Mouse (Mus musculus): ENCODE results near the gene Zfp42.
"Not testable (repeated sequence)": the region's sequence is repeated elsewhere in the genome, so short reads cannot be mapped to it uniquely, and the experiment has no call there.

Gene Zfp42

DNA sequence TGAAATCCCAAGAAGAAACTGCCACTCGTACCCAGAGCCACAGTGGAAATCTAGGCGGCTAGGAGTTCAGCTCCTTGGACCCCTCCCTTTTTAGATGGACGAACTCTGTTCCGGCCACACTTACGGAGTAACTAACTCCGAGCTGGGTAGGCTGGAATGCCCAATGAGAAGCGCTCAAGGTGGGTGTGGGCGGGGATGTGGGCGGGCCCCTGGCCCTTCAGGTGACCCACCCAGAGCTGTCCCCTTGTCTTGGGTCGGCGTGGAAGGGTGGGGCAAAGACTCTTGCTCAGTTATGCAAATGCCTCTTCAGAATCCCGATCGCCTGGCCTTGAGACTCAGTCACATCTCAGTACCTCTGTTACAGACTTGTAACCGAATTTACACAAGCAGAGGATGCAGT is at the start of gene Zfp42:
Gene Zfp42 (minus strand): TSS at position 85 of the 400 bp plus-strand sequence.
- no peak for DNase-seq

DNA sequence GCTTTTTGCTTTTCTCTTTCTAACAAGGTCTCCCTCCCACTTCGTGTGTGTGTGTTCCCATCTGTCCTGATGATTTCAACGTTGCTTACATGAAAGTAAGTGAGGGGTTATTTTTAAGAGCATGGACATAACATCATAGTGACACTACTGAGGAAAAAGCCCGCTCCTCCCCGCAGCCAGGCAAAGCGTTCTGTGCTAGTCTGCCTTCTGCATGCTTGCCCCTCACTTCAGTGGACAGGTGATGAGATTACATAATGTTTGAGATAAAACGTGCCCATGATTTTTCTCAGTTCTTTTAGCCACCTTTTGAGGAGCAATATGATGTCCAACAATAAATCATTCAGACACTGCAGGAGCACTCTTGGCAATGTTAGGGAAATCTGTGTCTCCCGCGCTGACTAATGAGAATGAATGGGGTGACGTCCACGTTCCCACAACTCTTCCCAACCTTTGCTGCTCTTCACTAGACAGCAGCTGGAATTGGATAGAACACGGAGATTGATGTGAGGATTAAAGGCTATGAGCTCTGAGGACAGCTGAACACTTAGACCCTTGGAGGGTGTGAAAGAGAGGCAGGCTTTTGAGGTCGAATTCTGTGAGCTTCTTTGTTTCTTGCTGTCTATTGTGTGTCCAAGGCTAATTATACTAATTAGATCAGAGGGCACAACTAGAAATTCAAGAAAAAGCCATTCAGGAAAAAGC is 49.4 kb upstream of the Zfp42 start:
- no peak for DNase-seq

DNA sequence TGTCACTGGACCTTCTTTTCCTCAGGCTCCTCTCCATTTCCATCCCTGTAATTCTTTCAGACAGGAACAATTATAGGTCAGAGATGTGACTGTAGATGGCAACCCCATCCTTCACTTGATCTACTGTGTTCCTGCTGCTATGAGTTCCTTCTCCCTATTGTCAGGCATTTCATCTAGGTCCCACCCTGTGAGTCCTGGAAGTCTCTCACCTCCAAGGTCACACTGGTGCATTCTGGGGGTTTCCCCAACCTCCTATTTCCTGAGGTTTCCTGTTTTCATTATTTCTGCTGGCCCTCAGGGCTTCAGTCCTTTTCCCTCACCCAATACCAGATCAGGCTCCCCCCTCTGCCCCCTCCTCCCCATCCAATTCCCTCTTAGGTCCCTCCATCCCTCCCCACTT is 45.5 kb upstream of the Zfp42 start:
- DNase-seq = not testable (repeated sequence)

DNA sequence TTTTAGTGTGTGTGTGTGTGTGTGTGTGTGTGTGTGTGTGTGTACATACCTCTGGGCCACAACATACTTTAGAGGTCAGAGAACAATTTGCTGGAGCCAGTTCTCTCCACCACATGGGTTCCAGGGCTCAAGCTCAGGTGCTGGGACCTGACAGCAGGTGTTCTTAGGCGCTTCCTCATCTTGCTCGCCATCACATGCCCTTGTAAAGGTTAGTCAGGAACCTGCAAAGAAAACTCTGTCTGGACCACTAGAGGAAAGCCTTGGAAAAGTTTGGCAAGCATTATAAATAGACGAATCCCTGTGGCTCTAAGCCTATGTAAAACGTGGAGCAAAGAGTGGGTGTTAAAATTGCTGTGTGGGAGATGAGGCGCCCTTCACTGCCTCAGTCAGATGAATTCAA is 31.8 kb upstream of the Zfp42 start:
- no peak for DNase-seq

- no peak for DNase-seq
Measured at GRCm38 (mm10) chr8:43333465-43333864, 26.7 kb upstream of the Zfp42 start.

GRCm38 (mm10) chr8:43331657-43332056 is 24.9 kb upstream of the Zfp42 start:
- DNase-seq = no peak

- no peak for DNase-seq
Measured at GRCm38 (mm10) chr8:43329913-43330705, 23.3 kb upstream of the Zfp42 start.

GRCm38 (mm10) chr8:43328666-43329065 is 21.9 kb upstream of the Zfp42 start:
- DNase-seq = no peak

DNA sequence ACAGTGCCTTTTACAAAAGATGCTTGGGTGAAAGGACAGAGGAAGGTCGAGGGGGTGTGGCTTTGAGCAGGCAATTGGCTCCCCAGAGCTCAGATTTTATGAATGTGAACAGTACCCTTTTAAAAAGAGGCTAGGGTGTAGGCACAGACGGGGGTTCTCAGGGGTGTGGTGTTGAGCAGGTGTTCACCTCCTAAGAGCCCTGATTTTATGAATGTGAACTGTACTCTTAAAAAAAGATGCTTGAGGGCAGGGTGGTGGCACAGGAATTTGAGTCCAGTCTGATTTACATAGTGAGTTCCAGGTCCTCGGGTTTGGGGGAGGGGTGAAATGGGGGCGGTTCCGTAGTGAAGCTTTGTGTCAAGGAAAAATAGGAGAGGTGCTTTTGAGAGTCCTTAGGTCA is 14.0 kb upstream of the Zfp42 start:
- DNase-seq = no peak

DNA sequence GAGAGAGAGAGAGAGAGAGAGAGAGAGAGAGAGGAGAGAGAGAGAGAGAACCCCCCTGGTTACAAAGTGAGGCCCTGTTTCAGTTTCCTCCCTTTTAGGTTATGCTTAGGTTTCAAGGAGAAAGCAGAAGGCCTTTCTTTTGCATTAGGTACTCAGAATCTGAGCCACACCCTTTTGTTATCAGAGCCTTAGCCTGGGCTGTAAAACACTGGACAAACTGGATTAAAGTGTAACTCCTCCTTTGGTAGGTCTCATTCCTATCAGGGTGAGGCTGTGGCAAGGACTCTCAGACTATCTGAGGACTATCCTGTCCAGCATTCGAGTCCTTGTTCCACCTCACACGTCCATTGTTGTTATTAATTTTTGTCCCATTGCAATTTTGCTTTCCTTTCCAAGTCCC is 1.4 kb upstream of the Zfp42 start:
- DNase-seq = no peak

GRCm38 (mm10) chr8:43305676-43306075 is 1.1 kb downstream of the Zfp42 start:
- DNase-seq = no peak

DNA sequence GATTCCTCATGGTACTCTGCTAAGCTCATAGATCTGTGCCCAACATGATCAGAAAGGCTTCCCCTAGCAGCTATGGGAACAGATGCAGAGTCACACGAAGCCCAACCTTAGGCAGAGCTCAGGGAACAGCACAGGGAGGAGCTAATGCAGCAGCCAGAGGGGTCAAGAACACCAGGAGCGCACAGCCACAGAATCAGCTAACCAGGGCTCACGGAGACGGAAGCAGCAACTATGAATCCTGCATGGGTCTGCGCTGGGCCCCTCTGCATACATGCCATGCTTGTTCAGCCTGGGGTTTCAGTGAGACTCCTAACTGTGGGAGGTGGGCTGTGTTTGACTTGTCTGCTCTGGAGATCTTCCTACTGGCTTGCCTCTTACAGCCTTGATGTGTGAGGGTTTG is 7.0 kb downstream of the Zfp42 start:
- DNase-seq = no peak

- no peak for DNase-seq
Measured at GRCm38 (mm10) chr8:43295826-43296225, 11.0 kb downstream of the Zfp42 start.

DNA sequence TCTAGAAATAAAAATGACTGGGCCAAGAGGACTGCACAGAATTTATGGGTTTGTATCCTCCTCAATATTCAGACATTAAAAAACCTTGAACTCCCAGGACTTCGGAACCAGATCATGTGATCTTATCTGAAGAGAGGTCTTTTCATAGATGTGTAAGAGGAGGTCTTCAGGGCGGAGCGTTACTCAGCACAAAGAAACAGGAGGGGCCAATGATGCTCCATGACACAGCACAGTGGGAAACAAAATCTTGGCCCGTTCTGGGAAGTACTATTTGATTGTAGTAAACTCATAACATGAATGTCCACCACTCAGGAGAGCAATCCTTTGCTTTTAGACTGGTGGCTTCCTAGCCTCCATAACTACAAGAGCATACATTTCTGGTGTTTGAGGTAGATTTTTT is 12.6 kb downstream of the Zfp42 start:
- DNase-seq = no peak

DNA sequence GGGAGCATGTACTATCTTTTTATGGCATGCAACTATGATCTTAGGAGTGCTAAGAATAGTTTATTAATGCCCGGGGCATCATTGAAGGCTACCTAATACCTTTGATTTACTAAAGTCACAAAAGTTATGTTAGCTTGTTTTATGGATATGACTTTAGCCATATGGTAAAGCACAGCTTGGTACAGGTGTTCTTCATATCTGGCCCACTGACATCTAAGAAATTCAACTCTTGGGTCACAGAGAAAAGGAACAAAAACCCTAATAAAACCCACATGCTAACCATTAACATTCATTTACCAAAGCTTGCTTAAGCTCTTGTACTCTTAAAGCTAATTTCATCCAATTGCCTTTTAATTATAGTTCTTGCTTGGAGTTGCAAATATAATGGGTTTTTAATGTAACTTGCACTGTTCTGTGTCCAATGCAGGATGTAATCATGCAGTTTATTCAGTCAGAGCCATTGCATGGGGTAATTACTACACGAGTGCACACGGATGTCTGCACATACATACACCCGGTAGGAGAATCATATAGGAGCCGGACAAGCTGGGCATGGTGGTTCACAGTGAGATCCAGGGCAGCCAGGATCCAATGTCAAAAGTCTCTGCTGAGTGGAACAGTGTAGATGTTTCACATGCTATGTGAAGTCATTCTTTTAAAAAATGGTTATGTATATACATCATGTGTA is 16.2 kb downstream of the Zfp42 start:
- DNase-seq = no peak

GRCm38 (mm10) chr8:43289781-43290180 is 17.0 kb downstream of the Zfp42 start:
- DNase-seq = no peak

- DNase-seq = no peak
Measured at GRCm38 (mm10) chr8:43288840-43289239, 17.9 kb downstream of the Zfp42 start.

DNA sequence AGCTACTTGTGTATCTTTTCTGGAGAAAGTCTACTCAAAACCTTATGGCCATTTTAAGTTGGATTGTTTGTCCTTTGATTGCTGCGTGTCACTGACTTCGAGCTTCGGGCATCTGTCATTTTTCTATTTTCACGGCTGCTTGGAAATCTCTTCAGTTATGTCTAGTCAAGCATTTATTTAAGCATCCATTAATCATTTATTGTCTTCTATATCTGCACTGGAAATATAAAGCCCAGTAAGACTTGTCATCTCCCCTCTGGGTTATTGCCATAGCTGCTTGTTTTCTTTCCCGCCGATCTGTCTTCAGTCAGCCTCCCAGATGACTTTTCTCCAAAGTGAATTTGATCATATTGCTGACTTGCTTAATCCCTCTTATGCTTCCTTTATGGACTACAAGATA is 19.3 kb downstream of the Zfp42 start:
- DNase-seq = no peak

DNA sequence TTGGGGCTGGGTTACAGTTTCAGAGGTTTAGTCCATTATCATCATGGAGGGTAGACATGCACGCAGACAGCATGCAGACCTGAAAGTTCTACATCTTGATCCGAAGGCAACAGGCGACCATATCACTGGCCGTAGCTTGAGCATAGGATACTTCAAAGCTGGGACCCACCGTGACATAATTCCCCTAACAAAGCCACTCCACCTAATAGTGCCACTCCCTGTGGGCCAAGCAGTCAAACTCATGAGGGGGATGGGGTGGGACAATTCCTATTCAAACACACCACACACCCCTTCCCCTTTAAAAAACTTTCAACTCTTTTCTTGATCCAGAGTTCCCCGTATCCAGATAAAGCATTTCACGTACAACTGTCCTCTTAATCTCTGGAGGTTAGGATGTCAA is 23.5 kb downstream of the Zfp42 start:
- no peak for DNase-seq

DNA sequence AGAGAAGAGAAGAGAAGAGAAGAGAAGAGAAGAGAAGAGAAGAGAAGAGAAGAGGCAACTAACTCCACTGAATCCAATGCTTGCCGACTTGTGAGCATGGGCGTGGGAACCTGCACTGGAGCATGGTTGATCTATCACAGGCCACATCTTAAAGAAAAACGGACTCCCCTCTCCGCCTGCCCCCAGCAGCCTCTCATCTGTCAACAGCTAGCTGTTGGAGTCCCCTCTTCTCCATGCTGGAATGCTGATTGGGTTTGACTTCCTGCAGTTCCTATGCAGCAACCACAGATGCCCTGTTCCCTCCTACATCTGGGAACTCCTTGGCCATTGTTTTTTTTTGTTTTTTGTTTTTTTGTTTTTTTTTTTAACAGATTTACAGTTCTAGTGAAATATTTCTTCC is 28.4 kb downstream of the Zfp42 start:
- DNase-seq = no peak

DNA sequence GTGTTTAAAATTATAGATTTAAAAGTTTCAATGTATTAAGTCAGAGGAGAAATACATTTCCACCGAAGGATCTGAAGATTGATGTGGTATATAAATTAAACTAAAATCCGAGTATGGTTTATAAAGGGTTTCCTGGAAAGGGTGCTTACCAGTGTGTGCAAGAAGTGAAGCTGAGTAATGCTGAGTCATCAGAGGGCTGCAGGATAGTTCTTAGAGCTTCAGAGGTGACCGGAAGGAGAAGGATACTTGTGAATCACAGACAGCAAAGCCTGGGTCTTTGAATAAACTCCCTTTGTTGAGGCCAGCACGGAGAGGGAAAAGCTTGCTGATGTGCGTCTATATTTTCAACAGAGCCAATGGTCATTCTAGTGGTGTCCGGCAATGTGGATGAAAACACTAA is 45.8 kb downstream of the Zfp42 start:
- DNase-seq = no peak

- DNase-seq = no peak
Measured at GRCm38 (mm10) chr8:43257886-43258285, 48.9 kb downstream of the Zfp42 start.

- no peak for DNase-seq
Measured at GRCm38 (mm10) chr8:43255695-43256094, 51.1 kb downstream of the Zfp42 start.

GRCm38 (mm10) chr8:43251653-43252052 is 55.1 kb downstream of the Zfp42 start:
- DNase-seq = no peak

All from thymus, postnatal 14 days (tissue).